Mouse (Mus musculus) liver, postnatal 0 days (tissue): Measurements from ENCODE around the gene Adam10.

ENCODE experiments used
- CTCF ChIP-seq: sonication (generic); IDR thresholded peaks from 2 replicates; pipeline ENCODE4 v1.5.1; 2016; ENCODE audit warnings: antibody characterized with exemption, low read depth
- EP300 ChIP-seq: IDR thresholded peaks from 2 replicates; pipeline ENCODE4 v1.6.1; 2016; ENCODE audit warnings: antibody characterized with exemption, low read depth, mild to moderate bottlenecking

DNA sequence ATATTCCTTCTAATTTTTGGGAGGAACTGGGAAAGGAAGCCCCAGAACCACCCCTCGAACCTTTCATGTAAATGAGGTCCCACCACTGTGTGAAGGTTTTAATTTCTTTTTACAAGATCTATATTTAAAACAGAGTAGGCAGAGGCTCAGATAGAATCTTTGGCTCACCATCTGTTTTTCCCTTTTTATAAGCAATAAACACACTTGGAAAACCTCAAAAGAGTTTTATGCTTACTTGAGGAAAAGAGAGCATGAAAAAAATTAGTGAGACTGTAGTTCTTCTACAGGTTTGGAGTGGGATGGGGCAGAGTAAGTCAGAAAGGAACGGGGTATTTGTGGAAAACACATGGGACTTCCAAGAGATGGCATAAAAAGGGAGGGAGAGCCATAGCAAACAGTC, 26.6 kb upstream of the Adam10 start:
- no peak for TF ChIP-seq EP300
- TF ChIP-seq CTCF, result no peak
